Mouse (Mus musculus): ENCODE results near the gene Hist1h3i.
"Not testable (repeated sequence)": the region's sequence is repeated elsewhere in the genome, so short reads cannot be mapped to it uniquely, and the experiment has no call there.

Hist1h3i gene

GRCm38 (mm10) chr13:21782361-21783254, 562 bp downstream of the Hist1h3i start:
- DNase-seq, result not testable (repeated sequence)

- no peak for DNase-seq
Measured at GRCm38 (mm10) chr13:21781639-21782038, 1.5 kb downstream of the Hist1h3i start.

- no peak for DNase-seq
Measured at GRCm38 (mm10) chr13:21781021-21781555, 2.1 kb downstream of the Hist1h3i start.

GRCm38 (mm10) chr13:21779767-21780731, 3.1 kb downstream of the Hist1h3i start, which contains the start of gene Hist1h1b:
Gene Hist1h1b, minus strand, starts transcription at chr13:21780625.
- peak; percentile 44 for DNase-seq

GRCm38 (mm10) chr13:21778814-21779766, 4.1 kb downstream of the Hist1h3i start:
- peak; percentile 67 for DNase-seq

GRCm38 (mm10) chr13:21755707-21756106, 27.5 kb downstream of the Hist1h3i start:
- DNase-seq, result no peak

GRCm38 (mm10) chr13:21754294-21755001, 28.7 kb downstream of the Hist1h3i start:
- DNase-seq, result not testable (repeated sequence)

GRCm38 (mm10) chr13:21753524-21754285, 29.5 kb downstream of the Hist1h3i start, which contains the start of the genes Hist1h2ak and Hist1h2bn:
Gene Hist1h2ak, minus strand, starts transcription at chr13:21753827.
Gene Hist1h2bn, plus strand, starts transcription at chr13:21754123.
- peak; percentile 54 for DNase-seq

- no peak for DNase-seq
Measured at GRCm38 (mm10) chr13:21753051-21753523, 30.1 kb downstream of the Hist1h3i start.

- DNase-seq, result no peak
Measured at GRCm38 (mm10) chr13:21752356-21752755, 30.8 kb downstream of the Hist1h3i start.

GRCm38 (mm10) chr13:21751827-21752226, 31.3 kb downstream of the Hist1h3i start:
- DNase-seq, result no peak

- DNase-seq, result no peak
Measured at GRCm38 (mm10) chr13:21751417-21751816, 31.8 kb downstream of the Hist1h3i start.

- peak; percentile 86 for DNase-seq
Measured at GRCm38 (mm10) chr13:21750159-21751017, 32.8 kb downstream of the Hist1h3i start, which contains the start of gene Hist1h4k. Gene Hist1h4k, minus strand, starts transcription at chr13:21750505.

- DNase-seq, result no peak
Measured at GRCm38 (mm10) chr13:21749387-21750158, 33.6 kb downstream of the Hist1h3i start.

- no peak for DNase-seq
Measured at GRCm38 (mm10) chr13:21745006-21745405, 38.2 kb downstream of the Hist1h3i start.

GRCm38 (mm10) chr13:21734906-21735767, 48.0 kb downstream of the Hist1h3i start, which contains the start of gene Hist1h4j:
Gene Hist1h4j, plus strand, starts transcription at chr13:21735064.
- DNase-seq, result peak; percentile 67
